Mouse (Mus musculus) natural killer cell, adult 2 months (primary cell): ENCODE data around the gene Olfr270.

Experiments used
- DNase-seq, 2 experiments: peaks; one replicate each; pipeline ENCODE4 v3.0.0; 2022; ENCODE audit warnings: low spot score in 2 of 2

Olfr270 gene

GRCm38 (mm10) chr4:52964247-52964646 lies at the start of gene Olfr270:
Olfr270 (plus strand) TSS chr4:52964547.
- no peak for DNase-seq

- DNase-seq: no peak
Observed at GRCm38 (mm10) chr4:52916659-52917310, 47.6 kb upstream of the Olfr270 start.

- no peak for DNase-seq
Observed at GRCm38 (mm10) chr4:52917311-52917688, 47.0 kb upstream of the Olfr270 start.

- DNase-seq: no peak
Observed at GRCm38 (mm10) chr4:52919078-52919477, 45.3 kb upstream of the Olfr270 start, which contains the start of gene Olfr272. Olfr272 (minus strand) TSS chr4:52919178.

GRCm38 (mm10) chr4:52930480-52930879 lies 33.9 kb upstream of the Olfr270 start:
- DNase-seq: no peak

- no peak for DNase-seq
Observed at GRCm38 (mm10) chr4:52946665-52947064, 17.7 kb upstream of the Olfr270 start.

- DNase-seq: no peak
Observed at GRCm38 (mm10) chr4:52949005-52949404, 15.3 kb upstream of the Olfr270 start.

- DNase-seq: no peak
Observed at GRCm38 (mm10) chr4:52958693-52959092, 5.7 kb upstream of the Olfr270 start.

GRCm38 (mm10) chr4:52985216-52985615 lies 20.9 kb downstream of the Olfr270 start:
- DNase-seq: no peak

- no peak for DNase-seq
Observed at GRCm38 (mm10) chr4:52986266-52986665, 21.9 kb downstream of the Olfr270 start.

- no peak for DNase-seq
Observed at GRCm38 (mm10) chr4:52989248-52989647, 24.9 kb downstream of the Olfr270 start, which contains the start of gene Nipsnap3a. Nipsnap3a (plus strand) TSS chr4:52989272.

- DNase-seq: no peak
Observed at GRCm38 (mm10) chr4:52999449-52999848, 35.1 kb downstream of the Olfr270 start.

- DNase-seq: no peak
Observed at GRCm38 (mm10) chr4:53000154-53000553, 35.8 kb downstream of the Olfr270 start.

- DNase-seq: no peak
Observed at GRCm38 (mm10) chr4:53009183-53009582, 44.8 kb downstream of the Olfr270 start.

GRCm38 (mm10) chr4:53009871-53010270 lies 45.5 kb downstream of the Olfr270 start:
- DNase-seq: no peak

GRCm38 (mm10) chr4:53011732-53012361 lies 47.5 kb downstream of the Olfr270 start, which contains the start of gene Nipsnap3b:
Nipsnap3b (plus strand) TSS chr4:53011880.
- DNase-seq: peak; percentile 96 to 97

GRCm38 (mm10) chr4:53014421-53014820 lies 50.1 kb downstream of the Olfr270 start:
- DNase-seq: no peak

- DNase-seq: no peak
Observed at GRCm38 (mm10) chr4:53015024-53015423, 50.7 kb downstream of the Olfr270 start.

- DNase-seq: no peak
Observed at GRCm38 (mm10) chr4:53018392-53018791, 54.0 kb downstream of the Olfr270 start.
